Mouse (Mus musculus) 416B (cell line): ENCODE results near the gene Tmem269.

Source experiments
- DNase-seq: peaks from one replicate; pipeline ENCODE4 v3.0.0; 2011; ENCODE audit warnings: low read depth

Gene Tmem269

DNA sequence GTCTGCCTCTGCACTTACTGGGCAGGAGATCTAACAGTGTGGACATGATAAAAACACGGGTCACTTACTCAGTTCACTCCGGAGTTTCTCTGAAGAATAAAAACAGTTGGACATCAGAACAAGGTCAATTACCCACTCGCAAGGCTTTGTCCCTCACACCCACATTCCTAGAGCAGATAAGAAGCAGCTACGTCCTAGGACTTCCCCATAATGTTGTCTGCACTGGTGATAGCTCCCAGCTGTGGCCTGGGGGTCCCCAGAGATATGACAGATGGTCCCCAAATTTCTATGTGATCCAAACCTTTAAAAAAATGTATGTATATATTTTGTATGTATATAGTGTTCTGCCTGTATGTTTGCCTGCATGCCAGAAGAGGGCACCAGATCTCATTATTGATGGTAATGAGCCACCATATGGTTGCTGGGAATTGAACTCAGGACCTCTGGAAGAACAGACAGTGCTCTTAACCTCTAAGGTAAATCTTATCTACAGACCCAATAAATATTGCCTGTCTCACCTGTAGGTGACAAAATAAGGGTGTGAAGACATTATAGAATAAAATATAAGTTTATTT lies 37.8 kb downstream of the Tmem269 start:
- DNase-seq, result peak; percentile 41

DNA sequence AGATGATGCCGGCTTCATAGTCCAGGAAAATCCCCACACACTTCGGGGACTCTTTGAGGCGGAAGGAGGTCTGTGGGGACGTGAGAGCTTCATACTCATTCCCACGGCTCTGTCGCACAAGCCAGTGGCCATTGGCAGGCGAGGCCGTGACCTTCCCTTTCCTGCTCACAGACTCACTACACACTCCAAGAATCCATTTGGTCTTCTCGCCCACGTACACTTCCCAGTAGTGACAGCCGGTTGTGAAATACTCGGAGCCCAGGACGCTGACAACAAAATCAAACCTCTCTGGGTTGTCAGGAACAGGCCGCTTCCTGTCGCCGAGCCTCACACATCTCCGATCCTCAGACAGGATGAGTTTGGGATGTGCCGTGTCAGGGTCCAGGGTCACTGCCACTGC lies 39.7 kb downstream of the Tmem269 start:
- DNase-seq, result no peak

DNA sequence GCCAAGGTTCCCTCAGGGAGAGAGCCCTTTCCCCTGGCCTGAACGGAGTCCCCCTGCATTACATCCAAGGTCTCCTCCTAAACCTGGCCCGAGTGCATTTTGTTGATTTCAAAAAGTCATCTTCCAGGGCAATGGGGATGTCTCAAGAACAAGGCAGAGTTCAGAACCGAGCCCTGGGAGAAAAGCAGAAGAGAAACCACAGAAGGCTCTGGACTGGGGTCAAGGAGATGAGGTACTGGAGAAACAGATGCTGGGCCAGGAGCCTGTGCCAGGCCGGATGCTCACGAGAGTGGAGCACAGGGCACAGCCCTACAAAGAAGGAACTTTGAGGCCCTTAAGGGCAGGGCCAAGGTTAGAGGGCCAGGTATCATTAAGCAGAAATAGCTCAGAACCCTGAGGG lies 40.3 kb downstream of the Tmem269 start:
- no peak for DNase-seq

DNA sequence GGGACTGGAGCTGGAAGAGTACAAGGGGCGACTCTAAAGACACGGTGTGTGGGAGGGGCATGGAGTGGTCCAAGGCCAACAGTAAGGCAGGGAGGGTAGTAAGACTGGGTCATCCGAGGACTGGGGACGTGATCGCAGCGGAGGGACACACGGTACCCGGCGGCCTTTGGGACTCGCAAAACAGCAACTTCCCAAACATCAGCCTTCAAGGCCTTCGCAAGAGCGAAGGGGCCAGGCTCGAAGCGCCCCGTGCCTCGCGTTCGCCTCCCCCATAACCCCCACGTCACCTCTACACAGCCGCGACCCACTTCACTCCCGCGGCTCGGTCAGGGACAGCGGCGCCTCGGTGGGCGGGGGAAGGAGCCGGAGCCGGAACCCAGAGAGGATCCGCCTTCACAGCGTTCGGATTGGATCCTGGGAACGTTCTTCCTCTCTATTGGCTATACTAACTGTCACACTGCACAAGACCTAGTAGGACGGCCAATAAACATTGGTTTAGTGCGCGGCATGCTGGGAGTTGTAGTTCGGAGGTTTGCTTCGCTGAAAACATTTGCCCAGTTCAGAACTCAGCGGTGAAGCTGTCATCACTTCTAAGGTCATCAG lies 44.1 kb downstream of the Tmem269 start, which contains the start of gene Zfp691:
TSS of gene Zfp691 (minus strand) at position 345 of the 603 bp plus-strand sequence.
- DNase-seq, result peak; percentile 98

DNA sequence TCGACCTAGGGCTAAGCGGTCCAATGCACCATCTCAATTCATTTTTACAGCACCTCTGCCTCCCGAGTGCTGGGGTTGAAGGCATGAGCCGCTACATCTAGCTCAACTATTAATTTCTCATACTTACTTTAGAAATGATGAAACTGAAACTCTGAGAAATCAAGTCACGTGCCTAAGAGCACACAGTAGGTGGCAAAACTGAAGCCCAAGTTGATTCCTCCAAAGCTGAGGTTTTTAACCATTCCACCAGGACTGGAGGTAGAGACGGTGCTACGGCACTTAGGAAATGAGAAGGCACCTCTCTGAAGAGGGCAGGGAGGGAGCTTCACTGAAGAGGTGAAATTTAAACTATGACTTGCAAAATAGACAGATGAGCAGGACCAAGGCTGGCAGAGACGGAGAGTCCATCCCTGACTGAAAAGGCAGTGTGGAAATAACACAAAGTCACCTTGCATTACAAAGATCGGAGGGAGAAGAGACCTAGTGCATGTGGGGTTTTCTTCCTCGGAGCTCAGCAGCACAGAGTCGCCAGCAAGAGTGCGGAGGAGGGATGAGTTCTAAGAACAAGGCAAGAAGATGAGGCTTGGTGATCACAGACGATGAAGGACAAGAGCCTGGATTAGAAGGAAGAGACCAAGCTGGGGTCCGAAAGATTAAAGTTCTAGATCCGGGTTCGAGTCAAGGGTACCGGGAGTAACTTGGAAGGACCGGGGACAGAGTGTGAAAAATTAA lies 44.9 kb downstream of the Tmem269 start:
- peak; percentile 29 for DNase-seq

DNA sequence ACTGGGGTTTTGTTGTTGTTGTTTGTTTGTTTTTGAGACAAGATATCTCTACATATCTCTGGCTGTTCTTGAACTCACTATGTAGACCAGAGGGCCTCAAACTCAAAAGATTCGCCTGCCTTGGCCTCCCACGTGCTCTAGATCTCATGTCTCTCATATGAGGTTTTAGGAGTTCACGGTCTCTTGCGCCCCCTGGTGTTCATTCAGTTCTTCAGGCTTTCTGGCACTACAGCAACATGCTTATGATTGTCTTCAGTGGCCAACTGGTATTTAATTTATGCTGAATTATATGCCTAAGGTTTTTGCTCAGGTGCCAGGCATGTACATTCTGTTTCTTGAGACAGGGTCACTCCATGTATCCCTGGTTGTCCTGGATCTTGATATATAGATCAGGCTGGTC lies 50.4 kb downstream of the Tmem269 start:
- peak; percentile 91 for DNase-seq

DNA sequence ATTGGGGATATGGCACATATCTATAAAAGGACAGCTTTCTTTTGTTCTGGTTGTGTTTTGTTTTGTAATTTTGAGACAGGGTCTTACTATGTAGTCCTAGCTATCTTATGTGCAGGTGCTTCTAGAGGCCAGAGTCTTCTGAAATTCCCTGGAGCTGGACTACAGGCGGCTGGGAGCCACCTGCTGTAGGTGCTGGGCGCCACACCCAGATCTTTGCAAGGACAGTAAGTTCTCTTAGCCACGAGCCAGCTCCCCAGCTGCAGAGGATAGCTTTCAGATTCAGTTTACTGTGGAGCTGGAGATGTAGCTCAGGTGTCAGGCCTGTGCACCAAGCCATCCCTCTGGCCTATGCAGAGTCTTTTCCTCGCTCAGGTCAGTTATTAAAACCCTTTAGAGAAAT lies 50.9 kb downstream of the Tmem269 start:
- peak; percentile 27 for DNase-seq

DNA sequence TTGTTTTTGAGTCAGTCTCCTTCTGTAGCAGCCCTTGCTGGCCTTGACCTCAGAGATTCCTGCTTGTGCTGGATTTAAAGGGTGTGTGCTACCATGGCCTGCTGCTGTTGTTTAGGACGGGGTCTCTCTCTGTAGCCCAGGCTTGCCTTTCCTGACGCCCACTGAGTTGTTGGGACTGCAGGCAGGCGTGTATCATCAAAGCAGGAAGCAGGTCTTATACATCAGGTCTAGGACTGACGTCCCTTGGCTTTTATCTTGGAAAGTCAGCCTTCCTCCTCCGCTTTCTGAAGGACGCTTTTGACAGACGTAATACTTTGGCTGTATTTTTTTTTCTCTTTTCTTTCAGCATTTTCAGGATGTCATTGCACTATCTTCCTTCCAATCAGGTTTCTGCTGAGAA lies 52.1 kb downstream of the Tmem269 start:
- DNase-seq, result peak; percentile 47

DNA sequence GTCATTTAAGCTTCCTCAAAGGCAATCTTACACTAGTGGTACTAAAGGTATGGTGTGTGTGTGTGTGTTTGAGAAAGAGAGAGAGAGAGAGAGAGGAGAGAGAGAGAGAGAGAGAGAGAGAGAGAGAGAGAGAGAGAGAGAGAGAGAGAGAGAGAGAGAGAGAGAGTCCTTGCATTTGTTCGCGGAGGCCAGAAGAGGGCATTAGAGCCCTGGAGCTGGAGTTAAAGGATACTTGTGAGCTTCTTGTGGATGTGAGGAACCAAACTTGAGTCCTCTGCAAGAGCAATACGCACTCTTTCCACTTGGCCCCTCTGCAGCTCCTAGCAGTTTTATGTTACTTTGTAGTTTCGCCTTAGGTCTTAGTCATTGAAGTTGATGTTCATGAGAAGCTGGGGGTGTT lies 55.0 kb downstream of the Tmem269 start:
- peak; percentile 48 for DNase-seq

DNA sequence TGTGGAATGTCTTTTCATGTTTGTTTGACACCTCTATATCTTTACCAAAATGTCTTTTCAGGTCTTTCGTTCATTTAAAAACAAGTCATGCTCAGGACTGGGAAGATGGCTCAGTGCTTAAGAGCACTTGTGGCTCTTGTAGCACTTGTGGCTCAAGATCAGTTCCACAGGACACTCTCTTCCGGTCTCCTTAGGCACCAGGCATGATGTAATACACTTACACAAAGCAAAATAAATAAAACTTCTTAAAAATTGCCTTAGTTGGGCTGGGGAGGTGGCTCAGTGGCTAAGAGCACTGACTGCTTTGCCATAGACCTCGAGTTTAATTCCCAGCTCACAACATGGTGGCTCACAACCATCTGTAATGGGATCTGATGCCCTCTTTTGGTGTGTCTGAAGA lies 56.7 kb downstream of the Tmem269 start:
- no peak for DNase-seq

DNA sequence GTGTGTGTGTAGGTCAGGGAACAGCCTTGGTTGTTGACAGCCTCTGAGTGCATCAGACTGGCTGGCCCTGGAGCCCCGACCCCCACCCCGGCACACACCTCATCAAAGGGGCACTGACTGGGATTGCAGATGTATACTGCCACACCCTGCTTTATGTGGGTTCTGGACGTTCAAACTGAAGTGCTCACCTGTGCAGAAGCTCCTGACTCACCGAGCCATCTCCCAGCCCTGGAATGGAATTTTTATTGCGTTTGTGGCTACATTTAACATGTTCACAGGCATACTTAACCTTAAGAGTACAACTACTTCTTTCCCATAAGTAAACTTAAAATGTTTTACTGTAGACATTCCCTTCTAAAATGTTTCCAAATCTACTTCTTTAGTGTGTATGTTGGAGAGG lies 60.1 kb downstream of the Tmem269 start:
- DNase-seq, result no peak

DNA sequence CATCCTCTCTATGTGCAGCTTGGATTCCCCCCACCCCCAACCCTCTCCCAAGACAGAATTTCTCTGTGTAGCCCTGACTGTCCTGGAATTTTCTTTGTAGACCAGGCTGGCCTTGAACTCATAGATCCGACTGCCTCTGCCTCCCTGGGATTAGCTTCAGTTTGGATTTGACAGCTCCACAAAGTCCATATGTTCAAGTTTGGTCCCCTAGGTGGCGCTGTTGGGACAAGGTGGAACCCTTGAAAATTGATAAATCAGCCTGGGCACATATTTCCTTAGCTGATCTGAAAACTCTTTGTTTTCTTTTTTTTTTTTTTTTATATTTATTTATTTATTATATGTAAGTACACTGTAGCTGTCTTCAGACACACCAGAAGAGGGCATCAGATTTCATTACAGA lies 60.8 kb downstream of the Tmem269 start:
- peak; percentile 68 for DNase-seq
